Mouse (Mus musculus) stomach, embryonic 15.5 days (tissue): ENCODE measurements around the gene Haghl. TPM values are rescaled to one million over a fixed set of nuclear protein-coding genes. Genes with fewer than 3 reads are reported as not detected.

ENCODE experiments used
- ATAC-seq: fragments of 200-750 bp; cut with Nextera tagmentation; 2 replicates; pipeline ENCODE4 v1.8.0; 2017; ENCODE audit warnings: low read depth, moderate number of reproducible peaks, moderate TSS enrichment; ENCODE audit not compliant: insufficient read depth, low FRiP score
- H3K27ac ChIP-seq: fragments of 300-500 bp; sonication (generic); 2 replicates; pipeline ENCODE4 v1.5.1; 2015; ENCODE audit warnings: mild to moderate bottlenecking, inconsistent platforms
- H3K27me3 ChIP-seq: fragments of 300-500 bp; sonication (generic); replicated peaks from 2 replicates; pipeline ENCODE4 v1.6.1; 2015; ENCODE audit warnings: inconsistent platforms
- H3K36me3 ChIP-seq: fragments of 300-500 bp; sonication (generic); 2 replicates; pipeline ENCODE4 v1.6.1; 2015; ENCODE audit warnings: inconsistent platforms
- H3K4me1 ChIP-seq: fragments of 300-500 bp; sonication (generic); 2 replicates; pipeline ENCODE4 v1.6.1; 2015; ENCODE audit warnings: inconsistent platforms
- H3K4me2 ChIP-seq: fragments of 300-500 bp; sonication (generic); 2 replicates; pipeline ENCODE4 v1.6.1; 2015; ENCODE audit warnings: mild to moderate bottlenecking, inconsistent platforms
- H3K4me3 ChIP-seq: fragments of 300-500 bp; sonication (generic); replicated peaks from 2 replicates; pipeline ENCODE4 v1.5.1; 2015; ENCODE audit warnings: inconsistent platforms
- H3K9ac ChIP-seq: fragments of 300-500 bp; sonication (generic); 2 replicates; pipeline ENCODE4 v1.6.1; 2015; ENCODE audit warnings: inconsistent platforms
- H3K9me3 ChIP-seq: fragments of 300-500 bp; sonication (generic); 2 replicates; pipeline ENCODE4 v1.6.1; 2016; ENCODE audit warnings: inconsistent platforms
- WGBS: fragments of 180-500 bp; shearing (Covaris S2); methylation state at CpG from one replicate; pipeline ENCODE4 v1.1.7; 2015; 5-methylcytosine and 5-hydroxymethylcytosine counted together
- polyA plus RNA-seq: library from polyadenylated mRNA; unstranded; fragments of >200 nt; fragmentation: Nextera tagmentation; extraction: Ambion mirVana; gene quantifications from 2 replicates; pipeline ENCODE4 v1.2.1, GENCODE M21; 2015

Gene Haghl
- polyA plus RNA-seq, 1 experiment from 2014 or later: 47.3 TPM

- Histone ChIP-seq H3K36me3 (no peaks in the 10 kb centered on the region), H3K27ac (peak within 1 kb of the TSS; percentile 27), H3K9ac (peak within 1 kb of the TSS; percentile 61), H3K4me2 (peak within 1 kb of the TSS; percentile 91), H3K4me1 (peaks cover 34% of the 10 kb centered on the region), H3K4me3 (peak within 1 kb of the TSS; percentile 85), H3K9me3 (no peaks in the 10 kb centered on the region), H3K27me3 (no peaks in the 10 kb centered on the region)
- no peak for ATAC-seq
- WGBS: 31% methylated on average over 6 of the region's 6 CpGs
Observed at GRCm38 (mm10) chr17:25795609-25796092, 10.2 kb upstream of the Haghl start, which contains the start of gene AC134908.4. AC134908.4 (minus strand) TSS chr17:25795659.

GRCm38 (mm10) chr17:25794998-25795397 lies 9.5 kb upstream of the Haghl start:
- ATAC-seq: no peak
- Histone ChIP-seq H3K36me3 (no peaks in the 10 kb centered on the region), H3K4me3 (no peak overlapping the region), H3K4me2 (peak overlapping the region; percentile 91), H3K27ac (0 out of 2 replicates have a peak overlapping the region, but pooled peaks have one; percentile 11), H3K27me3 (no peaks in the 10 kb centered on the region), H3K9ac (no peak overlapping the region), H3K4me1 (peaks cover 36% of the 10 kb centered on the region), H3K9me3 (no peaks in the 10 kb centered on the region)
- 86% methylated on average over 17 of the region's 17 CpGs for WGBS

GRCm38 (mm10) chr17:25794197-25794596 lies 8.7 kb upstream of the Haghl start:
- 69% methylated on average over 13 of the region's 13 CpGs for WGBS
- no peaks in the 10 kb centered on the region for H3K9me3 ChIP-seq
- H3K9ac ChIP-seq: no peak overlapping the region
- no peaks in the 10 kb centered on the region for H3K36me3 ChIP-seq
- no peak overlapping the region for H3K27ac ChIP-seq
- no peak for ATAC-seq
- H3K4me3 ChIP-seq: no peak overlapping the region
- peaks cover 36% of the 10 kb centered on the region for H3K4me1 ChIP-seq
- no peaks in the 10 kb centered on the region for H3K27me3 ChIP-seq
- no peak overlapping the region for H3K4me2 ChIP-seq

GRCm38 (mm10) chr17:25792615-25793014 lies 7.1 kb upstream of the Haghl start, which contains the start of gene Fam173a:
Fam173a (minus strand) TSS chr17:25792901.
- H3K27ac ChIP-seq: peak within 1 kb of the TSS; percentile 95
- ATAC-seq: peak; percentile 59
- under 1% methylated on average over 14 of the region's 14 CpGs for WGBS
- H3K4me1 ChIP-seq: peaks cover 36% of the 10 kb centered on the region
- H3K4me3 ChIP-seq: peak within 1 kb of the TSS; percentile 74
- no peaks in the 10 kb centered on the region for H3K36me3 ChIP-seq
- no peaks in the 10 kb centered on the region for H3K27me3 ChIP-seq
- H3K4me2 ChIP-seq: peak within 1 kb of the TSS; percentile 79
- H3K9ac ChIP-seq: peak within 1 kb of the TSS; percentile 33
- H3K9me3 ChIP-seq: no peaks in the 10 kb centered on the region

- peak overlapping the region; percentile 74 for H3K4me3 ChIP-seq
- H3K4me1 ChIP-seq: peaks cover 36% of the 10 kb centered on the region
- H3K9ac ChIP-seq: peak overlapping the region; percentile 33
- WGBS: under 1% methylated on average over 45 of the region's 45 CpGs
- H3K9me3 ChIP-seq: no peaks in the 10 kb centered on the region
- H3K4me2 ChIP-seq: peak overlapping the region; percentile 79
- peak; percentile 52 for ATAC-seq
- no peaks in the 10 kb centered on the region for H3K27me3 ChIP-seq
- H3K36me3 ChIP-seq: no peaks in the 10 kb centered on the region
- peak overlapping the region; percentile 95 for H3K27ac ChIP-seq
Observed at GRCm38 (mm10) chr17:25791843-25792527, 6.5 kb upstream of the Haghl start.

- WGBS: 25% methylated on average over 19 of the region's 19 CpGs
- peak overlapping the region; percentile 79 for H3K4me2 ChIP-seq
- peak overlapping the region; percentile 33 for H3K9ac ChIP-seq
- H3K36me3 ChIP-seq: no peaks in the 10 kb centered on the region
- peaks cover 34% of the 10 kb centered on the region for H3K4me1 ChIP-seq
- peak overlapping the region; percentile 95 for H3K27ac ChIP-seq
- H3K9me3 ChIP-seq: no peaks in the 10 kb centered on the region
- no peaks in the 10 kb centered on the region for H3K27me3 ChIP-seq
- H3K4me3 ChIP-seq: peak overlapping the region; percentile 74
- 0 out of 2 replicates have a peak, but pooled peaks have one; percentile 4 for ATAC-seq
Observed at GRCm38 (mm10) chr17:25791320-25791842, 5.9 kb upstream of the Haghl start.

- Histone ChIP-seq H3K36me3 (peaks cover 10% of the 10 kb centered on the region), H3K27me3 (no peaks in the 10 kb centered on the region), H3K4me3 (no peak overlapping the region), H3K27ac (no peak overlapping the region), H3K4me2 (no peak overlapping the region), H3K9ac (no peak overlapping the region), H3K9me3 (no peaks in the 10 kb centered on the region), H3K4me1 (peaks cover 37% of the 10 kb centered on the region)
- ATAC-seq: no peak
- 90% methylated on average over 9 of the region's 9 CpGs for WGBS
Observed at GRCm38 (mm10) chr17:25786781-25787504, 1.5 kb upstream of the Haghl start.

GRCm38 (mm10) chr17:25786280-25786679 lies 807 bp upstream of the Haghl start, which contains the start of gene Ccdc78:
Ccdc78 (plus strand) TSS chr17:25786580.
- no peak for ATAC-seq
- WGBS: 82% methylated on average over 3 of the region's 3 CpGs
- Histone ChIP-seq H3K4me3 (peak within 1 kb of the TSS; percentile 82), H3K9me3 (no peaks in the 10 kb centered on the region), H3K4me2 (peak within 1 kb of the TSS; percentile 86), H3K36me3 (peaks cover 16% of the 10 kb centered on the region), H3K27me3 (no peaks in the 10 kb centered on the region), H3K9ac (peak within 1 kb of the TSS; percentile 60), H3K27ac (peak within 1 kb of the TSS; percentile 92), H3K4me1 (peaks cover 32% of the 10 kb centered on the region)

GRCm38 (mm10) chr17:25783861-25784574 lies 1.5 kb downstream of the Haghl start:
- peaks cover 26% of the 10 kb centered on the region for H3K36me3 ChIP-seq
- H3K4me2 ChIP-seq: peak overlapping the region; percentile 86
- no peak overlapping the region for H3K27ac ChIP-seq
- no peaks in the 10 kb centered on the region for H3K27me3 ChIP-seq
- WGBS: 73% methylated on average over 15 of the region's 15 CpGs
- peak overlapping the region; percentile 60; the same call in 1 of the 2 replicates for H3K9ac ChIP-seq
- H3K4me1 ChIP-seq: peaks cover 25% of the 10 kb centered on the region
- ATAC-seq: no peak
- H3K9me3 ChIP-seq: no peaks in the 10 kb centered on the region
- peak overlapping the region; percentile 82 for H3K4me3 ChIP-seq

- ATAC-seq: no peak
- Histone ChIP-seq H3K27me3 (no peaks in the 10 kb centered on the region), H3K4me3 (no peak overlapping the region), H3K9ac (no peak overlapping the region), H3K4me2 (no peak overlapping the region), H3K36me3 (peaks cover 26% of the 10 kb centered on the region), H3K4me1 (peaks cover 25% of the 10 kb centered on the region), H3K27ac (no peak overlapping the region), H3K9me3 (no peaks in the 10 kb centered on the region)
- 72% methylated on average over 7 of the region's 7 CpGs for WGBS
Observed at GRCm38 (mm10) chr17:25783086-25783485, 2.4 kb downstream of the Haghl start.

GRCm38 (mm10) chr17:25781339-25781738 lies 4.1 kb downstream of the Haghl start:
- no peak overlapping the region for H3K27ac ChIP-seq
- ATAC-seq: no peak
- WGBS: 75% methylated on average over 6 of the region's 6 CpGs
- H3K4me1 ChIP-seq: peaks cover 25% of the 10 kb centered on the region
- H3K9ac ChIP-seq: no peak overlapping the region
- H3K36me3 ChIP-seq: peaks cover 26% of the 10 kb centered on the region
- H3K27me3 ChIP-seq: no peaks in the 10 kb centered on the region
- H3K9me3 ChIP-seq: no peaks in the 10 kb centered on the region
- H3K4me3 ChIP-seq: no peak overlapping the region
- H3K4me2 ChIP-seq: no peak overlapping the region
